Mouse (Mus musculus) MEL (cell line): ENCODE data around the gene Il13ra2. TPM values are rescaled to one million over a fixed set of nuclear protein-coding genes. Genes with fewer than 3 reads are reported as not detected.

Source experiments
- DNase-seq: peaks from one replicate; pipeline ENCODE4 v3.0.0; 2011; ENCODE audit warnings: low read depth, low spot score
- H3K27ac ChIP-seq: 2 replicates; pipeline ENCODE4 v1.5.1; 2012; ENCODE audit warnings: low read depth, mild to moderate bottlenecking, control low read depth, low read length, moderate library complexity; ENCODE audit not compliant: control insufficient read depth
- H3K27me3 ChIP-seq, 2 experiments: fragments of 150-350 bp in 1 of 2; sonication (generic) in 1 of 2; 2 replicates each; pipeline ENCODE4 v1.6.1; 2012; ENCODE audit warnings: low read length in 2 of 2, mild to moderate bottlenecking in 2 of 2, improper control_type of control experiment in 1 of 2, moderate library complexity in 1 of 2; ENCODE audit not compliant: insufficient read depth in 2 of 2, control insufficient read depth in 1 of 2
- H3K36me3 ChIP-seq, 2 experiments: 2 replicates each; pipeline ENCODE4 v1.6.1; 2012 to 2014; ENCODE audit warnings: low read length in 2 of 2, improper control_type of control experiment in 1 of 2, inconsistent platforms in 1 of 2, mild to moderate bottlenecking in 1 of 2; ENCODE audit not compliant: insufficient read depth in 2 of 2, control insufficient read depth in 1 of 2
- H3K4me1 ChIP-seq, 2 experiments: fragments of 150-350 bp in 1 of 2; sonication (generic) in 1 of 2; 2 replicates each; pipeline ENCODE4 v1.6.1; 2012; ENCODE audit warnings: low read length in 2 of 2, improper control_type of control experiment in 1 of 2, mild to moderate bottlenecking in 1 of 2; ENCODE audit not compliant: insufficient read depth in 2 of 2, control insufficient read depth in 1 of 2
- H3K4me3 ChIP-seq, 2 experiments: fragments of 150-350 bp in 1 of 2; sonication (generic) in 1 of 2; 2 replicates each; pipeline ENCODE4 v1.5.1; 2012; ENCODE audit warnings: low read depth in 2 of 2, low read length in 2 of 2, mild to moderate bottlenecking in 2 of 2, moderate library complexity in 2 of 2, control low read depth in 1 of 2, improper control_type of control experiment in 1 of 2; ENCODE audit not compliant: control insufficient read depth in 1 of 2, insufficient read depth in 1 of 2
- H3K79me2 ChIP-seq: 2 replicates; pipeline ENCODE4 v1.6.1; 2012; ENCODE audit warnings: mild to moderate bottlenecking, low read length, moderate library complexity; ENCODE audit not compliant: control insufficient read depth, poor library complexity, insufficient read depth
- H3K9ac ChIP-seq: 2 replicates; pipeline ENCODE4 v1.6.1; 2012; ENCODE audit warnings: low read depth, mild to moderate bottlenecking, control low read depth, low read length, moderate library complexity; ENCODE audit not compliant: control insufficient read depth, poor library complexity, severe bottlenecking
- H3K9me3 ChIP-seq: fragments of 150-350 bp; sonication (generic); replicated peaks from 2 replicates; pipeline ENCODE4 v1.6.1; 2012; ENCODE audit warnings: mild to moderate bottlenecking, low read length, improper control_type of control experiment, moderate library complexity; ENCODE audit not compliant: insufficient read depth
- BHLHE40 ChIP-seq: IDR thresholded peaks from 2 replicates; pipeline ENCODE4 v1.6.1; 2012; ENCODE audit warnings: low read depth, mild to moderate bottlenecking, inconsistent platforms, low read length, improper control_type of control experiment, borderline replicate concordance
- CHD2 ChIP-seq: IDR thresholded peaks from 2 replicates; pipeline ENCODE4 v1.6.1; 2011; ENCODE audit warnings: low read length, improper control_type of control experiment
- E2F4 ChIP-seq: IDR thresholded peaks from 2 replicates; pipeline ENCODE4 v1.6.1; 2011; ENCODE audit warnings: low read depth, low read length, improper control_type of control experiment, borderline replicate concordance
- ELF1 ChIP-seq: IDR thresholded peaks from 2 replicates; pipeline ENCODE4 v1.6.1; 2014; ENCODE audit warnings: low read depth, mild to moderate bottlenecking, inconsistent platforms, low read length, improper control_type of control experiment, moderate library complexity
- EP300 ChIP-seq, 2 experiments: IDR thresholded peaks; 2 replicates each; pipeline ENCODE4 v1.6.1; 2011; ENCODE audit warnings: improper control_type of control experiment in 2 of 2, low read length in 2 of 2, low read depth in 1 of 2, mild to moderate bottlenecking in 1 of 2
- ETS1 ChIP-seq: IDR thresholded peaks from 2 replicates; pipeline ENCODE4 v1.6.1; 2012; ENCODE audit warnings: low read depth, mild to moderate bottlenecking, inconsistent platforms, low read length, improper control_type of control experiment, moderate library complexity
- GABPA ChIP-seq: IDR thresholded peaks from 2 replicates; pipeline ENCODE4 v1.6.1; 2012; ENCODE audit warnings: low read depth, mild to moderate bottlenecking, inconsistent platforms, low read length, improper control_type of control experiment, moderate library complexity
- KAT2A ChIP-seq: conservative IDR thresholded peaks from 2 replicates; pipeline ENCODE4 v1.6.1; 2012; ENCODE audit warnings: low read depth, low read length, improper control_type of control experiment, inconsistent platforms
- MAFK ChIP-seq: IDR thresholded peaks from 2 replicates; pipeline ENCODE4 v1.6.1; 2011; ENCODE audit warnings: low read depth, mild to moderate bottlenecking, low read length, improper control_type of control experiment, borderline replicate concordance
- MYC ChIP-seq: IDR thresholded peaks from 2 replicates; pipeline ENCODE4 v1.6.1; 2011; ENCODE audit warnings: low read depth, mild to moderate bottlenecking, low read length, improper control_type of control experiment, moderate library complexity
- NELFE ChIP-seq: IDR thresholded peaks from 2 replicates; pipeline ENCODE4 v1.6.1; 2011; ENCODE audit warnings: low read depth, low read length, improper control_type of control experiment
- POLR2A ChIP-seq, 2 experiments: IDR thresholded peaks; 2 replicates each; pipeline ENCODE4 v1.6.1; 2011 to 2012; ENCODE audit warnings: low read length in 2 of 2, mild to moderate bottlenecking in 2 of 2, control low read depth in 1 of 2, improper control_type of control experiment in 1 of 2, low read depth in 1 of 2, moderate library complexity in 1 of 2; ENCODE audit not compliant: control insufficient read depth in 1 of 2, insufficient read depth in 1 of 2, poor library complexity in 1 of 2
- RAD21 ChIP-seq: IDR thresholded peaks from 2 replicates; pipeline ENCODE4 v1.6.1; 2011; ENCODE audit warnings: mild to moderate bottlenecking, low read depth, low read length, improper control_type of control experiment
- RCOR1 ChIP-seq: IDR thresholded peaks from 2 replicates; pipeline ENCODE4 v1.6.1; 2012; ENCODE audit warnings: low read depth, mild to moderate bottlenecking, inconsistent platforms, low read length, improper control_type of control experiment
- TAL1 ChIP-seq: IDR thresholded peaks from 2 replicates; pipeline ENCODE4 v1.6.1; 2012; ENCODE audit warnings: mild to moderate bottlenecking, inconsistent platforms, low read length, moderate library complexity, mixed read lengths
- TBP ChIP-seq: IDR thresholded peaks from 2 replicates; pipeline ENCODE4 v1.8.0; 2011; ENCODE audit warnings: low read depth, low read length, improper control_type of control experiment
- ZC3H11A ChIP-seq: IDR thresholded peaks from 2 replicates; pipeline ENCODE4 v1.6.1; 2012; ENCODE audit warnings: low read depth, mild to moderate bottlenecking, inconsistent platforms, low read length, improper control_type of control experiment
- ZKSCAN1 ChIP-seq: IDR thresholded peaks from 2 replicates; pipeline ENCODE4 v1.6.1; 2012; ENCODE audit warnings: low read depth, mild to moderate bottlenecking, inconsistent platforms, low read length, improper control_type of control experiment, moderate library complexity
- ZNF384 ChIP-seq: IDR thresholded peaks from 2 replicates; pipeline ENCODE4 v1.6.1; 2012; ENCODE audit warnings: low read depth, mild to moderate bottlenecking, inconsistent platforms, low read length, improper control_type of control experiment
- polyA plus RNA-seq, 2 experiments: library from polyadenylated mRNA; stranded (reverse) in 1 of 2; unstranded in 1 of 2; fragments of >175 nt in 1 of 2; fragments of >200 nt in 1 of 2; gene quantifications; 2 replicates each; pipeline versions ENCODE4 v1.2.1 to v1.2.4; 2012; ENCODE audit warnings: low replicate concordance in 2 of 2, low read depth in 1 of 2; ENCODE audit not compliant: insufficient read length in 2 of 2, insufficient read depth in 1 of 2, missing spikeins in 1 of 2
- total RNA-seq: library from RNA; depleted of rRNA; stranded (reverse); fragments of 300-350 nt; gene quantifications from 2 replicates; pipeline ENCODE4 v1.2.3, GENCODE M21; 2012

Il13ra2 gene
- total and polyA plus RNA-seq, 3 experiments, result not detected

DNA sequence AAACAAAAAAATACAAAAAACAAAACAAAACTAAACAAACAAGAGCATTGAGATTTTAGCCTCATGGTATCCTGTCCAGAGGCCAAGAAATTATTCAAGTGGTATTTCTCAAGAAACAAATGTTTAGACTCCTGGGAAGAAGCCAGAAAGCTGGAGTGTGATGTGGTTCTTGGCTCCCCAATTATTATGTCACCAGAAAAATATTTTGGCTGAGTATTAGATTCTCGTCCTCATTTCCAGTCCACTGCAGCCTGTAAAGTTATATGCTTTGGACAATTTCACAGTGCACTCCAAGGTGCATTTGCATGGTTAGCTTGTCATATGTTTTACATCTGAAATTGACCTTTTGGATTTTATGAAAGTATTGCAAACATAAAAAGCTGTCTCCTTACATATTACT, 761 bp upstream of the Il13ra2 start:
- H3K36me3 ChIP-seq, result no peaks in the 10 kb centered on the region
- TF ChIP-seq ZNF384, result no peak
- TF ChIP-seq BHLHE40, result no peak
- TF ChIP-seq RCOR1, result no peak
- TF ChIP-seq ZC3H11A, result no peak
- no peak for TF ChIP-seq NELFE
- TF ChIP-seq E2F4, result no peak
- TF ChIP-seq KAT2A, result no peak
- TF ChIP-seq, all 39 proteins: peak for 0
- Histone ChIP-seq H3K9me3 (no peaks in the 10 kb centered on the region), H3K79me2 (no peaks in the 10 kb centered on the region), H3K4me3 (no peak overlapping the region), H3K27me3 (no peaks in the 10 kb centered on the region), H3K9ac (no peak overlapping the region), H3K27ac (no peak overlapping the region), H3K4me1 (no peaks in the 10 kb centered on the region)
- DNase-seq, result no peak

DNA sequence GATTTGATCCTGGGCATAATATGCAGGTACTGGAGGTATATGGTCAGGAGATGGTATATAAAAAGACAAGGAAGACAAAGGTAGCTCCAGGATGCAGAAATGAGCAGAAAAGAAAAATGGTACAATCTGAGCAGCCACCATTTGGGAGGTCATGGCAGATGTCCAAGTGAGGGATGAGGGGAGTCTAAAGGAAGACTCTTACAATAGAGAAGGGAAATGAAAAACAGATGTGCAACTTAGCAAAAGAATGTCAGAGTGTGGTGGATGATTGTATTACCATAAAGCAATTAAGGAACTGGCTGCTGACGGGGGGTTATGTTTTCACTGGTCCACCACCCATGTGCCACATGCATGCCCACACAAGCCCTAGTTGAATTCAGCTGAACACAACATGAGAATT, 35.5 kb downstream of the Il13ra2 start:
- H3K36me3 ChIP-seq, result no peaks in the 10 kb centered on the region
- no peak overlapping the region for H3K27ac ChIP-seq
- H3K79me2 ChIP-seq, result no peaks in the 10 kb centered on the region
- no peaks in the 10 kb centered on the region for H3K9me3 ChIP-seq
- no peak for DNase-seq
- H3K4me3 ChIP-seq, result no peak overlapping the region
- no peaks in the 10 kb centered on the region for H3K4me1 ChIP-seq
- H3K9ac ChIP-seq, result no peak overlapping the region
- H3K27me3 ChIP-seq, result no peaks in the 10 kb centered on the region
- no peak for TF ChIP-seq EP300 (IDR thresholded peaks at IDR 0.05; ENCODE audit: low read depth in 1 of 2, low read length in 2 of 2)
- no peak for TF ChIP-seq ZC3H11A
- no peak for TF ChIP-seq TAL1
- no peak for TF ChIP-seq TBP
- TF ChIP-seq MAFK, result no peak
- TF ChIP-seq ZNF384, result no peak
- no peak for TF ChIP-seq POLR2A (IDR thresholded peaks at IDR 0.05; ENCODE audit: control insufficient read depth in 1 of 2, insufficient read depth in 1 of 2, low read depth in 1 of 2, low read length in 2 of 2, poor library complexity in 1 of 2)

DNA sequence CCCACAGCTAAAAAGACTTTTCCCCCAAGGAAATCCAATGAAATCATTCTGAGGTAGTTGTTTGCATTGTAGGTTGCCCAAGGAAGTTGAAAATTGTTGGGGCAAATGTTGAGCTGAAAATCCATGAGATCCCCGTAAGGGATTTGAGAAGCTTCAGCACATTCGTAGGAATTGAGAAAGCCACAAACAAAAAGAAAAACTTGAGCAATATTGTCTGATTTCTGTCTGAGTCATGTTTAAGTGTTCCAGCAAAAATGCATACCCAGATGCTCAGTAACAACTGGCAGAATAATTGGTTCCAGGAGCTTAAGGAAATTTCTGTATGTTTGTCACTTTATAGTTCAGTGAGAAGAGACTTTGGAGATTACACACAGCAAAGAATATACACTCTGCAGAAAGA, 79.8 kb downstream of the Il13ra2 start:
- no peak for DNase-seq
- Histone ChIP-seq H3K9me3 (no peaks in the 10 kb centered on the region), H3K27ac (no peak overlapping the region), H3K27me3 (no peaks in the 10 kb centered on the region), H3K4me3 (no peak overlapping the region), H3K4me1 (no peaks in the 10 kb centered on the region), H3K36me3 (no peaks in the 10 kb centered on the region), H3K9ac (no peak overlapping the region), H3K79me2 (no peaks in the 10 kb centered on the region)
- TF ChIP-seq MYC (no peak), CHD2 (no peak), BHLHE40 (no peak), ZKSCAN1 (no peak), RAD21 (no peak), ETS1 (no peak), NELFE (no peak), ELF1 (no peak), GABPA (no peak)
